Mouse (Mus musculus) liver, postnatal 0 days (tissue): Measurements from ENCODE around the gene Hsd17b14. TPM values are rescaled to one million over a fixed set of nuclear protein-coding genes. Genes with fewer than 3 reads are reported as not detected.

Source experiments
- ATAC-seq: fragments of 200-750 bp; cut with Nextera tagmentation; 2 replicates; pipeline ENCODE4 v1.8.0; 2017; ENCODE audit warnings: mild to moderate bottlenecking, moderate library complexity
- DNase-seq: peaks from one replicate; pipeline ENCODE4 v3.0.0-alpha.2; 2016
- H3K27ac ChIP-seq: fragments of 300-500 bp; sonication (generic); 2 replicates; pipeline ENCODE4 v1.5.1; 2014; ENCODE audit warnings: antibody characterized with exemption, moderate library complexity, mild to moderate bottlenecking, low read depth
- H3K27me3 ChIP-seq: fragments of 300-500 bp; sonication (generic); 2 replicates; pipeline ENCODE4 v1.6.1; 2014; ENCODE audit warnings: low read length, control low read depth, mixed read lengths; ENCODE audit not compliant: insufficient read depth
- H3K36me3 ChIP-seq: fragments of 300-500 bp; sonication (generic); replicated peaks from 2 replicates; pipeline ENCODE4 v1.6.1; 2014; ENCODE audit warnings: mild to moderate bottlenecking, control low read depth, low read length, moderate library complexity, mixed read lengths; ENCODE audit not compliant: insufficient read depth
- H3K4me1 ChIP-seq: fragments of 300-500 bp; sonication (generic); 2 replicates; pipeline ENCODE4 v1.6.1; 2014; ENCODE audit warnings: antibody characterized with exemption, mild to moderate bottlenecking, control low read depth; ENCODE audit not compliant: insufficient read depth
- H3K4me2 ChIP-seq: fragments of 300-500 bp; sonication (generic); 2 replicates; pipeline ENCODE4 v1.6.1; 2014; ENCODE audit warnings: low read depth, mild to moderate bottlenecking, low read length, moderate library complexity, mixed read lengths
- H3K4me3 ChIP-seq: fragments of 300-500 bp; sonication (generic); 2 replicates; pipeline ENCODE4 v1.5.1; 2014; ENCODE audit warnings: low read depth, low read length
- H3K9ac ChIP-seq: fragments of 300-500 bp; sonication (generic); replicated peaks from 2 replicates; pipeline ENCODE4 v1.6.1; 2014; ENCODE audit warnings: mild to moderate bottlenecking, moderate library complexity
- H3K9me3 ChIP-seq: fragments of 300-500 bp; sonication (generic); 2 replicates; pipeline ENCODE4 v1.6.1; 2016; ENCODE audit warnings: mild to moderate bottlenecking, control low read depth, low read length, mixed read lengths
- CTCF ChIP-seq: sonication (generic); IDR thresholded peaks from 2 replicates; pipeline ENCODE4 v1.5.1; 2016; ENCODE audit warnings: antibody characterized with exemption, low read depth
- EP300 ChIP-seq: IDR thresholded peaks from 2 replicates; pipeline ENCODE4 v1.6.1; 2016; ENCODE audit warnings: antibody characterized with exemption, low read depth, mild to moderate bottlenecking
- WGBS: fragments of 180-500 bp; shearing (Covaris S2); extraction: QIAGEN DNeasy Blood & Tissue Kit; methylation state at CpG from one replicate; pipeline ENCODE4 v1.1.7; 2014; ENCODE audit not compliant: insufficient replicate concordance; 5-methylcytosine and 5-hydroxymethylcytosine counted together
- polyA plus RNA-seq: library from polyadenylated mRNA; unstranded; fragments of >200 nt; fragmentation: Nextera tagmentation; extraction: Ambion mirVana; gene quantifications from 2 replicates; pipeline ENCODE4 v1.2.1, GENCODE M21; 2015

The Hsd17b14 gene
- polyA plus RNA-seq = 0.24 and 0.62 TPM in 2 replicates

DNA sequence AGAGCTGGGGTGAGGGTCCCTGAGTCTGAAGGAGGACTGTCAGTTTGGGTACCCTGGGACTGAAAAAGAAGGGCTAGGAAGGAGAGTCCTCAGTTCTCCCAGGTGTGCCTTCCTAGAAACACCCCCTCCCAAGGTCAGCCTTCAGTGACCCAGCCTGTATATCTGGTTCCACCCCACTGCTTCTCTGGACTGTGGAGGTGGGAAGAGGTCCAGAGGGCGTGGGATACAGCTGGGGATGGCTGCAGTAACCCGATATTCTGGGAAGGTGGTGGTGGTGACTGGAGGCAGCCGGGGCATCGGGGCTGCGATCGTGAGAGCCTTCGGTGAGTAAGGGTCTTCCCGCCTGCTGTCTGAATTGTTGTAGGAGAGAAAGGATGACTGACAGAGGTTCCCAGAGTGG lies at the start of gene Hsd17b14:
TSS of gene Hsd17b14 (plus strand) at position 150 of the 400 bp plus-strand sequence.
- Histone ChIP-seq H3K27me3 (no peaks in the 10 kb centered on the region), H3K9me3 (no peaks in the 10 kb centered on the region), H3K9ac (no peak within 1 kb of the TSS), H3K36me3 (no peaks in the 10 kb centered on the region), H3K4me3 (no peak within 1 kb of the TSS), H3K4me2 (no peak within 1 kb of the TSS), H3K27ac (no peak within 1 kb of the TSS), H3K4me1 (peaks cover 6% of the 10 kb centered on the region)
- no peak for ATAC-seq
- no peak for TF ChIP-seq EP300
- TF ChIP-seq CTCF = no peak
- no peak for DNase-seq
- 48% methylated on average over 8 of the region's 8 CpGs for WGBS

GRCm38 (mm10) chr7:45507583-45507982 lies 47.1 kb upstream of the Hsd17b14 start:
- 81% methylated on average over 6 of the region's 6 CpGs for WGBS
- Histone ChIP-seq H3K36me3 (peaks cover 27% of the 10 kb centered on the region; the same call in 1 of the 2 replicates), H3K27ac (no peak overlapping the region)

GRCm38 (mm10) chr7:45508561-45508960 lies 46.1 kb upstream of the Hsd17b14 start:
- ATAC-seq (peak; percentile 63), DNase-seq (peak; percentile 50)
- Histone ChIP-seq H3K4me3 (peak overlapping the region; percentile 95), H3K36me3 (peaks cover 20% of the 10 kb centered on the region; the same call in 1 of the 2 replicates), H3K9me3 (no peaks in the 10 kb centered on the region), H3K9ac (peak overlapping the region; percentile 94), H3K27me3 (no peaks in the 10 kb centered on the region), H3K4me2 (peak overlapping the region; percentile 93), H3K4me1 (peaks cover 23% of the 10 kb centered on the region), H3K27ac (peak overlapping the region; percentile 92)
- TF ChIP-seq CTCF = no peak
- peak; percentile 88 for TF ChIP-seq EP300
- WGBS = 57% methylated on average over 6 of the region's 6 CpGs

More at GRCm38 (mm10) chr7:45507583-45507982, 47.1 kb upstream of the Hsd17b14 start:
- ATAC-seq (no peak), DNase-seq (no peak)
- Histone ChIP-seq H3K4me3 (peak overlapping the region; percentile 95; the same call in 1 of the 2 replicates), H3K4me2 (peak overlapping the region; percentile 93), H3K27me3 (no peaks in the 10 kb centered on the region), H3K9me3 (no peaks in the 10 kb centered on the region), H3K4me1 (peaks cover 23% of the 10 kb centered on the region), H3K9ac (peak overlapping the region; percentile 57)
- TF ChIP-seq EP300 = no peak
- TF ChIP-seq CTCF = no peak

GRCm38 (mm10) chr7:45509181-45509882 lies 45.4 kb upstream of the Hsd17b14 start:
- Histone ChIP-seq H3K27me3 (no peaks in the 10 kb centered on the region), H3K9ac (peak overlapping the region; percentile 94), H3K36me3 (peaks cover 17% of the 10 kb centered on the region; the same call in 1 of the 2 replicates), H3K4me2 (peak overlapping the region; percentile 93), H3K27ac (peak overlapping the region; percentile 92), H3K9me3 (no peaks in the 10 kb centered on the region), H3K4me1 (peaks cover 23% of the 10 kb centered on the region), H3K4me3 (peak overlapping the region; percentile 95)
- ATAC-seq = 0 out of 2 replicates have a peak, but pooled peaks have one; percentile 12
- peak; percentile 37 for DNase-seq
- TF ChIP-seq EP300 (no peak), CTCF (no peak)
- WGBS = 11% methylated on average over 19 of the region's 19 CpGs

- H3K4me2 ChIP-seq = peak within 1 kb of the TSS; percentile 93
- DNase-seq (peak; percentile 94), ATAC-seq (peak; percentile 88)
- H3K4me3 ChIP-seq = peak within 1 kb of the TSS; percentile 95
- peaks cover 17% of the 10 kb centered on the region; the same call in 1 of the 2 replicates for H3K36me3 ChIP-seq
- TF ChIP-seq EP300 (peak; percentile 63), CTCF (no peak; the same call in 1 of the 2 replicates)
- peak within 1 kb of the TSS; percentile 92 for H3K27ac ChIP-seq
- H3K27me3 ChIP-seq = no peaks in the 10 kb centered on the region
- H3K4me1 ChIP-seq = peaks cover 26% of the 10 kb centered on the region
- under 1% methylated on average over 44 of the region's 44 CpGs for WGBS
- peak within 1 kb of the TSS; percentile 94 for H3K9ac ChIP-seq
- H3K9me3 ChIP-seq = no peaks in the 10 kb centered on the region
Measured at GRCm38 (mm10) chr7:45509912-45510787, 44.5 kb upstream of the Hsd17b14 start, which contains the start of gene Nucb1. Gene Nucb1, minus strand, starts transcription at chr7:45510406.
